Mouse (Mus musculus): ENCODE data around the gene Esrrg.

DNA sequence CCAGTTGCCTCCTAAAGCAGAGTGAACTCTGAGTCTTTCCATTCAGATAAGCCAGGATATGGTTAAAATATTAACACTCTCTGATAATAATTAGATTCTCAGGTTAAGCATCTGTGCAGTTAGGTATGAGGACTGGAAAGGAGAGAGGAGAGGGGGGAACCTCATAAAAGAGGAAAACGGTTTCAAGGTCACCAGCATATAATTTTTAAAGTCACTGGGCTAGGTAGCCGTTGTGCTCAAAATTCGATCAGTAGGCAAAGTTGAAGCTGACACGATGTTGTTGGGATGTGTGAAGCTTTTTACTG, 154.8 kb downstream of the Esrrg start:
- TF ChIP-seq CTCF (IDR thresholded peaks at IDR 0.05; ENCODE audit: insufficient read depth, low read depth, low read length): no peak
- TF ChIP-seq POLR2A (IDR thresholded peaks at IDR 0.05; ENCODE audit: insufficient read depth, low read depth, low read length): no peak
